Mouse (Mus musculus) retina, postnatal 7 days (tissue): ENCODE measurements around the gene 2210408I21Rik.

Source experiments
- DNase-seq: peaks from one replicate; pipeline ENCODE4 v3.0.0-alpha.2; 2012; ENCODE audit warnings: low read depth, low spot score

2210408I21Rik gene

DNA sequence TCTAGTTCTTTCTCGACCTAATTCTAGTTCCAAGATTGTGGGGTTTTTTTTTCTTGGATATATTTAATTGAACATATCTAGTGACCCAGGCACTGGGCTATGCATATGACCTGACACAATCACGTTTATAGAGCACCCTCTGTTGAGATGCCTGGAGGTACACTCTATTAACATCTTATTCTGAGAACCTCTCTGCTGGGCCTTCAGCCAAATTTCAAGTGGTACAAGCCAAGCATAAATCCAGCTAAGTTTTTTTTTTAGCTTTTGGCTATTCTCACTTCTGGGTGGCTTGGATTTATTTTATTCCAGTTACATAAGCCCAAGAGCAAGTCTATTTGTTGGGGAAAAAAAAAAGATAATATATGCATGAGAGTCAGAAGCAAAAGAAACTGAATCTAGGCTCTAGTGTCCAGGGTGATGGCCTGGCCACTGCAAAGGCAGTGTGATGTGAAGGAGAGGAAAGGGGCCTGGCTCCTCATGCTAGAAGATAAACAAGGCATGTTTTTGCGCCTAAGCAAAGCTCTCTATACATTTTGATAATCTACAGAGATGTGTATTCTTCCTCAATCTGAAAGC lies 139.9 kb downstream of the 2210408I21Rik start:
- DNase-seq = no peak

DNA sequence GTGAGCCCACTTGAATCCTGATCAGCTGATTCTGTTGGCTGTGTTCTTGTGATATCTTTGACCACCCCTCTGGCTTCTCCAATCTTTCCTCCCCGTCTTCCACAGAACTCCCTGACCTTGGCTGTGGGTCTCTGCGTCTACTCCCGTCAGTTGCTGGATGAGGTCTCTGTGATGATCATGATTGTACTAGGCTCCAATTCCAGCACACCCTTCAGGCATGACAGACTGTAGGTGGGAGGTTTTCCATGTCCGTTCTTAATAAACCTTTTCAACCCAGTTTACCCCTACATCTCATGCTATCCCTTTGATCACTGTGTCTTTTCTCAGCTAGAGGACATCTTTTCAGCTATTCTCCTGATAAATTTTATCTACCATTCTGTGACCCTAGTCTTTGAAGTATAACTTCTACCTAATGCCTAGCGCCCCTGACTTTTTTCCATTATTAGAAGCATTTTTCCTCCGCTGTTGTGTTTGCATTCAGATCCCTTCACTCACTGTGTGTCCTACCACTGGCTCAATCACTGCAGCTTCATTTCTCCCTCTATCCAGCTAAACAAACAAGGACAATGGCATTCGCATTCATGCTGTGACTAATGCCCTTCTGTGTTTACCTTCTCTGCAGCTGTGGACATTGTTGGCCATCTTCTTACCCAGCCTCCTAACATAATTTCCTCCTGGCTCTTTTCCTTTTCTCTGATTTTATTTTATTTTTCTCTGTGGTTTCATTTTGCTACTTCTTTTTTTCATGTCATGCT lies 143.5 kb downstream of the 2210408I21Rik start:
- DNase-seq = no peak

GRCm38 (mm10) chr13:77295519-77295918 lies 160.2 kb downstream of the 2210408I21Rik start:
- no peak for DNase-seq

- DNase-seq = no peak
These were observed 188.8 kb downstream of the 2210408I21Rik start for GRCm38 (mm10) chr13:77324101-77324500.

- DNase-seq = no peak
These were observed 191.0 kb downstream of the 2210408I21Rik start for GRCm38 (mm10) chr13:77326174-77326959.

DNA sequence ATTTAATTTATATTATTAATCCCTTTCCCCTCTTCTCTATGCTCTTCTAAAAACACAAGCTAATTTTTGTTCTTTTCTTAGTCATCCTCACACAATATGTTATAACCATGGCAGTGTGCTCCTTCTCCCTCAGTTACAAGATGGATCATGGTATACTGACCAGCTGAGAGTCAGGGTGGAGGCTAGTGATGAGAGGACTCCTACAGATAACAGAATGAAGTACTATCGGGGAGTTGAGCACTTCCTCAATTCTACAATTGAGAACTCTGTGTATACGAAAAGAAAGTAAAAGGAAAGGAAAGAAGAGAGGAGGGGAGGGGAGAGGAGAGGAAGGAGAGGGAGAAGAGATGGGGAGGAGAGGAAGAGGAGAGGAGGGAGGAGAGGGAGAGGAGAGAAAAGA lies 206.8 kb downstream of the 2210408I21Rik start:
- DNase-seq = no peak

GRCm38 (mm10) chr13:77385448-77385970 lies 250.2 kb downstream of the 2210408I21Rik start:
- no peak for DNase-seq

DNA sequence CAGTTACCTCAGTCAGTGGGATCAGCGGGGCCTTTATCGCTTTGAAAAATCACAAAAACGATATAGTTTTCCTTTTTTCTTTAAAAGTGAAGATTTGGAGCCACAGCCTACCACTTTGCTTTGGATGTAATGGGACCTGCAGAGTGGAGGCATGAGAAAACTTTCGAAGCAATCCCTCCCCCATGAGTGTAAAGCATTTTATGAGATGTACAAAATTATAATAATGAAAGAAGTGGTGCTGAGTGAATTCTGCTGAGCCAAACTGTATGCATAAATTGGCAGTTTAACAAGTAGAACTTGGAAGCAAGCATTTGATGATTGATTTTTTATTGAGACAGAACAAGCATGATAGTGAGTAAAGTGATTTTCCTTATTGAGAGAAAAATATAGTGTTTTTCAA lies 250.7 kb downstream of the 2210408I21Rik start:
- DNase-seq = no peak

GRCm38 (mm10) chr13:77388148-77388547 lies 252.8 kb downstream of the 2210408I21Rik start:
- no peak for DNase-seq

- DNase-seq = no peak
These were observed 253.9 kb downstream of the 2210408I21Rik start for GRCm38 (mm10) chr13:77389209-77389608.

DNA sequence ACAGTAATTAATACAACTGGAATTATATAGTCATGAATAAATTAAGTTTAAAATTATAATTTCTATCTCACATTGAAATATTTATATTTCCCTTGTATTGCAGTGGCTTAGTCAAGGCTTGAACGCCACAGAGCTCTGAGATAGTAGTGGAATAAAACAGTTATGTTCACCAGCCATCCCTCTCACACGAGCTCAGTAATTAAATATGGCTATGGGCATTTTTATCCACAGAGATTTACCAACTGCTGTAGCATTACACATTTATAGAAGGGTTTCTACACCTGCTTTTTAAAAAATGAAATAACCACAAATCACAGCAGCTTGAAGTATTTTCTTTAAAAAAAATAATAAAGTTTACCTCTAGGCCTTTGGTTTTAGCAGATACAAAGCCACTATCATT lies 261.0 kb downstream of the 2210408I21Rik start:
- DNase-seq = no peak

DNA sequence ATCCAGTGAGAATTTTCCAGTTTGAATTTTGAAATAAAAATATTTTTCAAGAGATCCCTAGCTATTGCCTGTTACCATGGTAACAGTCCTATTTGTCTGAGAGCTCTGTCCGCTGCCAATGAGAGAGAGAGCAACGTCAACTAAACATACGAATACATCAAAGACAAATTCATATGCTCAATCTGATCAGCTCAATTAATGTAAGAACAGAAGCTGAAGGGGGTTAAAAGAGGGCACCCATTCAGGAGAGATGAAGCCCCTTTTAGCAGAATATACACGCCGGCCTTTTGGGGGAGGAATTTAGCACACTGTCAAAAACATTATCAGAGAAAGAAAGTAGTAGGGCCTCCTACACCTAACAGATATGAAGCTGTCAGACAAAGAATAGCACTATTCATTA lies 261.6 kb downstream of the 2210408I21Rik start:
- DNase-seq = no peak

DNA sequence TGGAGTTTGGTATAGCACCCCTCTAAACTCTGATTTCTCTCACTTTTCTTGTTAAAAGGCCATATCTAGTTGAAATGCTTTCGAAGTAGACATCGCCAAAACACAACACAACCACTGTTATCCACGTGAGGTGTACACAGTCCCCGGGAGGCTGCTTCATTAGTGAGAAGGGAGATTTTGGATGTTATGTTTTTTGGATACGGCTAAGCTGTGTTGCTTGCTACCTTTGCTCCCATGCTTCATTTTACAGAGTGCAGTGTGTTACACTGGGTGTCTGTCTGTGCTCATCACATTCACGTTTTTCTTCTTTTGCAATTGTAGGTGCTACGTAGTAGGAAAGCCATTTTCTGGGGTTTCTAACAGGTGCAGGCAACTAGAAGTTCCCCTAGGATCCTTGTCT lies 262.3 kb downstream of the 2210408I21Rik start:
- no peak for DNase-seq

GRCm38 (mm10) chr13:77398477-77398876 lies 263.1 kb downstream of the 2210408I21Rik start:
- DNase-seq = no peak

DNA sequence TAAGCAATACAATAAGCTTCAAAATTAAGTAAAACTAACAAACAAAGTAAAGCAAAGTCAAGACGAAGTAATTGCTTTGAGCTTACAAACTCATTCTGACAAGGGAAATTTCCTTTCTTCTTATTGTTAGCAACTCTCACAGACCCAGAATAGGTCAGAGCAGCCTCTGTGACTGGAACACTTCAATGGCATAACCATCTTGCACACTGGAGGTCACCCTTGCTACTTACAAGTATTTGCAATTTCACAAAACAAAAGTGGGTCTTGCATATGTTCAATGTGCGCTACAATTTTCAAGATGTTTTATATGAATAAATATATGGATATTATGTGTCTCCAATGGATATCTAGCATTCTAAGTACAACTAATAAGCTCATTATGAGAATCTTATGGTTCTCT lies 265.4 kb downstream of the 2210408I21Rik start:
- no peak for DNase-seq

DNA sequence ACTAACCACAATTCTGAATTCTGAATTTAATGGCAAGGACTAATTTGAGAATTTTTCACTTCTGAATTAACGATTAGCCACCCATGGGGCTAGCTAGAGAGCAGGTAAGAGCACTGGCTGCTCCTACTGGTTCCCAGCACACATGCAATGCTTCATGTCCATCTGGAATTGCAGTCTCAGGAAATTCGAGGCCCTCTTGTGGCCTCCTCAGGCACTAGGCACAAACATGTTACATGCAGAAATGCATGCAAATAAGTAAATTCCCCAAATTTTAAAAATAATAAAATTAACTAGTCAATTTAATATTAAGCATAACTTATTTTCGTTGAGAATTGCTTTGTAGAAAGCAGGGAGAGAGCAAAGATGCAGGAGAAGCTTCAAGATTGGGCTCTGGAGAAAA lies 273.2 kb downstream of the 2210408I21Rik start:
- DNase-seq = no peak

- no peak for DNase-seq
These were observed 274.5 kb downstream of the 2210408I21Rik start for GRCm38 (mm10) chr13:77409804-77410203.

- no peak for DNase-seq
These were observed 277.5 kb downstream of the 2210408I21Rik start for GRCm38 (mm10) chr13:77412829-77413228.

- no peak for DNase-seq
These were observed 314.7 kb downstream of the 2210408I21Rik start for GRCm38 (mm10) chr13:77450007-77450567.

DNA sequence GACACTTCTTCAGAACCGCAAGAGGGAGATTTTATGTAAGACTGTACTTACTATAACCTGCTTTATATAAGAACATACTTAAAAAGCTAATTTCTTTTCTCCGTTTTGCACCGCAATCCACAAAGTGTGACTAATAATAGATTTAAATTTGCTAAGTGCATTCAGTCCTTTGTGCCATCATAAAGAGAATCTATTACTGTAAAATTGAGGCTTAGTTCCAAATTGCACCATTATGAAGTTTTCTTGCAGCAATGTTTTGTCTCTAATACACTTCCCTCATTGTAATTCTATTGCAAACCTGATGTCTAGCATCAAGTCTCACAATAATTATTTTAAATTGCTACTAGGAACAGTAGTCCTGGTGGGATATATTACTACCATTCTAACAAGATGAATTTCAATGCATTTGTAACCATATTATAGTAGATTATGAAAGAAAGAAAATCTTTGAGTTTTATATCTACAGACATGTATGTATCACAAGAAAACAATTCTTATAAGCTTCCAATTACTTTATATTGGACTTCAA lies 334.8 kb downstream of the 2210408I21Rik start:
- DNase-seq = no peak

- no peak for DNase-seq
These were observed 341.1 kb downstream of the 2210408I21Rik start for GRCm38 (mm10) chr13:77476420-77476819.
